Mouse (Mus musculus) stomach, postnatal 0 days (tissue): ENCODE results near the gene Ptpn11.

Experiments
- CTCF ChIP-seq: IDR thresholded peaks from 2 replicates; pipeline ENCODE4 v1.5.1; 2016; ENCODE audit warnings: antibody characterized with exemption, low read depth, mild to moderate bottlenecking, moderate library complexity
- EP300 ChIP-seq: optimal IDR thresholded peaks from 2 replicates; pipeline ENCODE3; 2016; ENCODE audit warnings: antibody characterized with exemption

DNA sequence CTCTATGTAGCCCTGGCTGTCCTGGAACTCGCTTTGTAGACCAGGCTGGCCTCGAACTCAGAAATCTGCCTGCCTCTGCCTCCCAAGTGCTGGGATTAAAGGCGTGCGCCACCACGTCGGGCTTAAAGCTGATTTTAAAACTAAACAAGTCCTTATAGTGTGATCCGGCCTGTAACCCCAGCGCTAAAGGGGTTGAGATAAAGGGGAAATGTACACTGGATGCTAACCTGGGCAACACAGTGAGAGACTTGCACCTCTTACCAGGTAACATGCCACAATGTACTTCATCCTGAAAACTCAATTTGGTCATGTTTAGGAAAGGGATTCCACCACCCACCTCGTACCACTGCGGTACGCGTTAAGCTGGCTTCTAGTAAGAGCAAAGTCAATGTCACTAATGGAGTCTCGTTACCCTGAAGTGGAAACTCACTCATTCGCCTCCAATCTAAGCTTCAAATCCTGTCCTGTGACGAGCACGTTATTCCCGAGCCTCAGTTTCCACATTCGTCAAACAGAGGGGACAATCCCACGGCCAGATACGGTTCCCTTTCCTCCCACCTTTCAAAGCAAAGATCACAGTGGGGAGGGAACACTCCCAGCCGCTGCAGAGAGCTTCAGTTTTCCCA is 874 bp downstream of the Ptpn11 start:
- no peak for TF ChIP-seq CTCF
- TF ChIP-seq EP300: no peak
